Mouse (Mus musculus) myocyte (in vitro differentiated cells): ENCODE measurements at regions not wholly inside any gene's neighbourhood (a gene's known extent, or its start where the extent isn't known, plus 50 kb on each side); places are given as distances from the start of the nearest gene placed in this dataset.

Experiments
- CEBPB ChIP-seq: IDR thresholded peaks from 2 replicates; pipeline ENCODE4 v1.6.1; 2011; ENCODE audit warnings: mild to moderate bottlenecking, moderate library complexity; ENCODE audit not compliant: poor library complexity, insufficient read depth, severe bottlenecking
- MYOD1 ChIP-seq, 3 experiments: IDR thresholded peaks; one replicate each; pipeline ENCODE4 v1.6.1; 2011; ENCODE audit warnings: control low read depth in 2 of 3, low read depth in 2 of 3, mild to moderate bottlenecking in 2 of 3, moderate library complexity in 1 of 3; ENCODE audit not compliant: insufficient read length in 2 of 3, control insufficient read depth in 1 of 3
- POLR2A ChIP-seq: IDR thresholded peaks from one replicate; pipeline ENCODE4 v1.6.1; 2011; ENCODE audit warnings: low read depth, mild to moderate bottlenecking, control low read depth, moderate library complexity; ENCODE audit not compliant: insufficient read length
- USF1 ChIP-seq: IDR thresholded peaks from one replicate; pipeline ENCODE4 v1.6.1; 2011; ENCODE audit warnings: low read depth, mild to moderate bottlenecking, control low read depth, moderate library complexity

GRCm38 (mm10) chr9:79195420-79195819 lies 523.2 kb downstream of the Col12a1 start:
- TF ChIP-seq POLR2A, result no peak
- TF ChIP-seq USF1, result no peak
- no peak for TF ChIP-seq MYOD1 (IDR thresholded peaks at IDR 0.05; ENCODE audit: control insufficient read depth in 1 of 3, insufficient read length in 2 of 3, low read depth in 2 of 3)
- no peak for TF ChIP-seq CEBPB
